ENCODE assay signal across 8 mouse cellular contexts in the genomic region with DNA sequence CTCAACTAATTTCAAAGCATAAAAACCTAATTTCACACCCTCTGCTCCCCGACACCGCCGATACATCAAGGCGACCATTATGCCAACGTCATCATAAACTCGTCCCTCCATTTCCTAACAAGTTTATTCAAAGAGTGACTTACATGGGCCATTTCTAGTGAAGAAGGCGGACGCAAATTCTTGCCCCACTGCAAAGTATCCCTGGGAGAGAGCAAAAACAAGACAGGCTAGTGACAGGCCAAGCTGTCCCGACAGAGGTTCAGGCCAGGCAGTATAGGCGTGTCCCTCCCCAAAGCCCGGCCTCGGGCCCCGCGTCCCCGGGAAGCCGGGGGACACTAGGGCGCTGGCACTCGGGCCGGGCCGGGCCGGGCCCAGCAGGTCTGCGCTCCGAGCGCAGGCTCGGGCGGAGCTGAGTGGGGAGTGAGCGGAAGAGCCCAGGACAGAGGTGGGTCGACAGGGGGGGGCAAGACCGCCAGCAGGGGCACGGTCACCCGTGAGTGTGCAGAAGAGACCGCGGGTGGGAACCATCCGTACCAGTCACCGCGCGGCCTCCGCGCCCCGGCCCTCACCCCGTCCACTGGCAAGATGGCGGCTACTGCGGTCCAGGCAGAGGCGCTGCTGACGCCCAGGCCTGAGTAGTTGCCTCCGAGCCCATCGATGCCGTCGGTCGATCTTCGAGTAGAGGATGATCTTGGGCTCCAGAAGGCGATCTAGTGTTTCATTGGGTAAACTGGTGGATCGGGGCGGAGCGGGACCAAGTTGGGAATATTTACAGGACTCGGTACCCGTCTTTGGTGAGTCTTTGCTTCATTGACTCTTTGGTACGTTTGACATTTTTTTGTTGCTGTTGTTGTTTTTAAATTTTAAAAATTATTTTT. TPM values are rescaled to one million over a fixed set of nuclear protein-coding genes. Genes with fewer than 3 reads are reported as not detected.
A peak's percentile ranks its signal among the peaks of the same experiment; 100 is the strongest.
DNase-seq lines count a peak whose midpoint lies in the region; ATAC-seq and TF ChIP-seq lines count a peak whose summit lies in the region.

Gene Mmadhc (minus strand): TSS at position 693 of the 878 bp plus-strand sequence.

- H3K4me3 ChIP-seq in bone marrow macrophage, adult 2 months (ENCODE audit: insufficient read depth, low read length) = peak within 1 kb of the TSS; percentile 70
- H3K4me3 ChIP-seq in embryonic fibroblast, embryonic 13.5 days (ENCODE audit: insufficient read depth, low read length) = peak within 1 kb of the TSS; percentile 97
- peak within 1 kb of the TSS; percentile 80 for H3K4me3 ChIP-seq in kidney, embryonic 14.5 days (ENCODE audit: low read length)
- H3K4me3 ChIP-seq in liver, adult 2 months (ENCODE audit: insufficient read depth, low read depth, low read length) = peak within 1 kb of the TSS; percentile 85
- peak within 1 kb of the TSS; percentile 56 for H3K4me3 ChIP-seq in myocyte

- no peak for TF ChIP-seq POLR2A in bone marrow macrophage, adult 2 months (IDR thresholded peaks at IDR 0.05; ENCODE audit: borderline replicate concordance, low read depth, low read length)
- TF ChIP-seq POLR2A in embryonic fibroblast, embryonic 13.5 days (IDR thresholded peaks at IDR 0.05; ENCODE audit: low read depth, low read length) = peak; percentile 83
- TF ChIP-seq POLR2A in liver, adult 2 months (IDR thresholded peaks at IDR 0.05; ENCODE audit: extremely low read depth, insufficient read depth, low read length) = peak; percentile 91
- TF ChIP-seq POLR2A in myocyte (IDR thresholded peaks at IDR 0.05; ENCODE audit: insufficient read length, low read depth) = peak; percentile 97

- H3K9ac ChIP-seq in kidney, embryonic 14.5 days (ENCODE audit: low read depth, low read length) = peak within 1 kb of the TSS; percentile 84
- peak within 1 kb of the TSS; percentile 97 for H3K9ac ChIP-seq in liver, adult 2 months (ENCODE audit: low read depth, low read length)

- H3K4me2 ChIP-seq in kidney, embryonic 14.5 days (replicated peaks; ENCODE audit: low read depth, low read length) = peak within 1 kb of the TSS; percentile 59
- H3K4me2 ChIP-seq in myocyte (ENCODE audit: low read depth) = peak within 1 kb of the TSS; percentile 90

- peaks cover 4% of the 10 kb centered on the region for H3K36me3 ChIP-seq in kidney, embryonic 14.5 days (ENCODE audit: control insufficient read depth, insufficient read depth, low read length)
- peaks cover 1% of the 10 kb centered on the region for H3K36me3 ChIP-seq in liver, adult 2 months (ENCODE audit: control insufficient read depth, insufficient read depth, low read length)
- H3K36me3 ChIP-seq in myocyte (ENCODE audit: control insufficient read depth, insufficient read depth) = peaks cover 7% of the 10 kb centered on the region
- no peaks in the 10 kb centered on the region for H3K36me3 ChIP-seq in splenic B cell, adult 2 months (ENCODE audit: control insufficient read depth, insufficient read depth, low read length, poor library complexity, severe bottlenecking)

- H3K9me3 ChIP-seq in kidney, embryonic 14.5 days (ENCODE audit: control insufficient read depth, low read length) = no peaks in the 10 kb centered on the region

- H3K27me3 ChIP-seq in kidney, embryonic 14.5 days (ENCODE audit: control insufficient read depth, insufficient read depth, low read length) = no peaks in the 10 kb centered on the region
- H3K27me3 ChIP-seq in liver, adult 2 months (ENCODE audit: control insufficient read depth, insufficient read depth, low read length) = no peaks in the 10 kb centered on the region
- H3K27me3 ChIP-seq in myocyte (ENCODE audit: control insufficient read depth, insufficient read depth, insufficient read length) = no peaks in the 10 kb centered on the region
- H3K27me3 ChIP-seq in splenic B cell, adult 2 months (ENCODE audit: control insufficient read depth, insufficient read depth, low read length, poor library complexity, severe bottlenecking) = no peaks in the 10 kb centered on the region

- no peak for TF ChIP-seq CTCF in bone marrow macrophage, adult 2 months (IDR thresholded peaks at IDR 0.05; ENCODE audit: low read depth, low read length)
- TF ChIP-seq CTCF in embryonic fibroblast, embryonic 13.5 days (IDR thresholded peaks at IDR 0.05; ENCODE audit: borderline replicate concordance, insufficient read depth, low read length) = no peak
- TF ChIP-seq CTCF in liver, adult 2 months (IDR thresholded peaks at IDR 0.05; ENCODE audit: low read depth, low read length) = no peak

- DNase-seq in B cell, adult 2 months = peak; percentile 87 to 89
- peak; percentile 93 to 95 for DNase-seq in heart, adult 9 months (ENCODE audit: low spot score in 2 of 2)
- DNase-seq in liver, adult 2 months (ENCODE audit: extremely low read depth, low read depth, low spot score) = peak; percentile 96
- peak; percentile 93 for DNase-seq in splenic B cell, adult 2 months (ENCODE audit: low read depth, low spot score)

- peaks cover 12% of the 10 kb centered on the region for H3K4me1 ChIP-seq in bone marrow macrophage, adult 2 months (ENCODE audit: control insufficient read depth, insufficient read depth, low read length)
- H3K4me1 ChIP-seq in embryonic fibroblast, embryonic 13.5 days (ENCODE audit: control insufficient read depth, insufficient read depth, low read length) = no peaks in the 10 kb centered on the region; the same call in none of the 2 replicates
- H3K4me1 ChIP-seq in kidney, embryonic 14.5 days (ENCODE audit: control insufficient read depth, insufficient read depth, low read length) = peaks cover 18% of the 10 kb centered on the region
- H3K4me1 ChIP-seq in liver, adult 2 months (ENCODE audit: control insufficient read depth, insufficient read depth, low read length) = peaks cover 20% of the 10 kb centered on the region

- peak within 1 kb of the TSS; percentile 71 for H3K27ac ChIP-seq in bone marrow macrophage, adult 2 months (ENCODE audit: insufficient read depth, low read depth, low read length)
- H3K27ac ChIP-seq in embryonic fibroblast, embryonic 13.5 days (ENCODE audit: insufficient read depth, low read length) = peak within 1 kb of the TSS; percentile 85
- peak within 1 kb of the TSS; percentile 79; the same call in 1 of the 2 replicates for H3K27ac ChIP-seq in kidney, embryonic 14.5 days (ENCODE audit: low read depth, low read length)
- peak within 1 kb of the TSS; percentile 91 for H3K27ac ChIP-seq in liver, adult 2 months (replicated peaks; ENCODE audit: insufficient read depth, low read depth, low read length)

- peak within 1 kb of the TSS; percentile 38 for H3ac ChIP-seq in myocyte (ENCODE audit: control insufficient read depth, insufficient read length)

- WGBS in kidney, embryonic 14.5 days = under 1% methylated on average over 58 of the region's 58 CpGs
- under 1% methylated on average over 58 of the region's 58 CpGs for WGBS in liver, adult 2 months

- H3K79me2 ChIP-seq in liver, adult 2 months (ENCODE audit: control insufficient read depth, insufficient read depth, low read length) = peaks cover 3% of the 10 kb centered on the region; the same call in 1 of the 2 replicates
- H3K79me2 ChIP-seq in myocyte (ENCODE audit: control insufficient read depth, insufficient read depth) = peaks cover 50% of the 10 kb centered on the region

- ATAC-seq in kidney, embryonic 14.5 days (ENCODE audit: low FRiP score, low TSS enrichment) = peak; percentile 97

TF ChIP-seq in myocyte, 11 proteins besides CTCF, POLR2A, EP300 and RAD21:
- TF ChIP-seq POLR2AphosphoS2 (IDR thresholded peaks at IDR 0.05; ENCODE audit: insufficient read length, low read depth) = peak; percentile 97
- TF ChIP-seq SRF (IDR thresholded peaks at IDR 0.05; ENCODE audit: control insufficient read depth, insufficient read length, low read depth) = peak; percentile 87
- TF ChIP-seq TCF12 (IDR thresholded peaks at IDR 0.05; ENCODE audit: insufficient read depth, poor library complexity, severe bottlenecking) = no peak
- peak in 1 of 3 experiments; percentile 50 for TF ChIP-seq MYOG (IDR thresholded peaks at IDR 0.05; ENCODE audit: control insufficient read depth in 1 of 3, insufficient read depth in 1 of 3, insufficient read length in 2 of 3, low read depth in 2 of 3)
- TF ChIP-seq TCF3 (IDR thresholded peaks at IDR 0.05; ENCODE audit: insufficient read length, low read depth) = no peak
- no peak for TF ChIP-seq CEBPB (IDR thresholded peaks at IDR 0.05; ENCODE audit: insufficient read depth, poor library complexity, severe bottlenecking)
- TF ChIP-seq MYOD1 (IDR thresholded peaks at IDR 0.05; ENCODE audit: control insufficient read depth in 1 of 3, insufficient read length in 2 of 3, low read depth in 2 of 3) = peak in 1 of 3 experiments; percentile 36

RNA-seq across cellular contexts. Expression of gene Mmadhc, which starts in this region (rescaled TPM):
- polyA plus RNA-seq in bone marrow macrophage, adult 2 months (2012; ENCODE audit: insufficient read depth, insufficient read length, missing spikeins) = 47.6 and 49.1 TPM in 2 replicates
- polyA plus RNA-seq in embryonic fibroblast, embryonic 13.5 days (2011; ENCODE audit: insufficient read length, low read depth, missing spikeins) = 118 and 124 TPM in 2 replicates
- 156 and 157 TPM in 2 replicates for polyA plus RNA-seq in kidney, embryonic 14.5 days (2014; fragmentation: Nextera tagmentation; extraction: Ambion mirVana)
- total RNA-seq in liver, adult 2 months (2014; rRNA removed) = 72.1 and 74.2 TPM in 2 replicates
- 37.9 and 47.9 TPM in 2 replicates for polyA plus RNA-seq in liver, adult 2 months (2012; rRNA removed)
- polyA plus RNA-seq in myocyte (2012; fragmentation: generic; extraction: Trizol) = 117 TPM

Comparison
In these comparisons a context has a peak if more than half of its experiments do, and no peak if none do; other contexts are left out.
1. Peak in every context shown above with its lines: DNase-seq, ATAC-seq, H3K4me3 ChIP-seq and H3K27ac ChIP-seq.